In the genomic region with DNA sequence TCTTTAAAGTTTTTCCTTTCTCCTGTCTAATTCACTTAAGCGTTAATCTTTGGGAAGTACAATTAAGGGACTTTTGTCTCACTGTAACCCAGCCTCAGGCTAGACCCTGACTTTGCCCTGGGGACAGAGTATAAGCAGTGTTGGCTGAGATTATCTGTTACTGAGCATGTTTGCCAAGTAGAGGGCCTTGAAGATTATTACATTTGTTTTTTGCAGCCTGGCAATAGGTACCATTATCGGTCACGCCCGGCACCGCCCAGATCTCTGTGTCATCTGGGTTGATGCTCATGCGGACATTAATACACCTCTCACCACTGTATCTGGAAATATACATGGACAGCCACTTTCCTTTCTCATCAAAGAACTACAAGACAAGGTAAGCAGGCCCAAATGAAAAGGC, we compare ENCODE assay signal across 21 mouse cellular contexts. TPM values are rescaled to one million over a fixed set of nuclear protein-coding genes. Genes with fewer than 3 reads are reported as not detected.
"Had no signal": no experiment of that assay in that cellular context is flagged by ENCODE, and none has a peak within 500 bp of the region (broad histone marks: within the 10 kb centered on the region; RNA-seq: fewer than 3 reads in every experiment).

No protein-coding gene starts in this region.

- H3K4me2 ChIP-seq: heart, embryonic 12.5 days; hindbrain, embryonic 14.5 days; limb, embryonic 13.5 days; limb, embryonic 15.5 days; liver, embryonic 11.5 days had no signal

- H3K27ac ChIP-seq: heart, embryonic 10.5 days; hindbrain, embryonic 14.5 days; limb, embryonic 13.5 days; limb, embryonic 15.5 days; liver, embryonic 14.5 days had no signal

- H3K9me3 ChIP-seq: heart, embryonic 10.5 days; heart, embryonic 12.5 days; limb, embryonic 13.5 days; limb, embryonic 15.5 days had no signal

- H3K9ac ChIP-seq: heart, embryonic 12.5 days; hindbrain, embryonic 14.5 days; limb, embryonic 13.5 days; limb, embryonic 15.5 days; liver, embryonic 14.5 days had no signal

- DNase-seq: gastrocnemius, postnatal 14 days; gastrocnemius, postnatal 36 days; heart, adult 18-20 months; heart, postnatal 10 days; heart, postnatal 36 days; kidney, adult 18-20 months; kidney, adult 8-10 months; kidney, postnatal 10 days; kidney, postnatal 25 days; layer of hippocampus, adult 9-11 months; layer of hippocampus, postnatal 36 days; left cerebral cortex, postnatal 4 days had no signal

- H3K4me3 ChIP-seq: heart, embryonic 10.5 days; heart, embryonic 12.5 days; limb, embryonic 13.5 days; limb, embryonic 15.5 days had no signal

- H3K4me1 ChIP-seq: heart, embryonic 10.5 days; heart, embryonic 12.5 days; limb, embryonic 13.5 days; limb, embryonic 15.5 days had no signal

- H3K27me3 ChIP-seq: heart, embryonic 12.5 days; limb, embryonic 13.5 days; limb, embryonic 15.5 days had no signal

- ATAC-seq: hindbrain, embryonic 16.5 days; inflammation-experienced regulatory T-cells, adult 6 months had no signal

RNA-seq across cellular contexts. Expression of a gene that starts 19.1 kb away (rescaled TPM):
- polyA plus RNA-seq: liver, embryonic 11.5 days; liver, embryonic 14.5 days had no signal
